Comparison of ENCODE assay signal across 8 mouse cellular contexts in the genomic region with DNA sequence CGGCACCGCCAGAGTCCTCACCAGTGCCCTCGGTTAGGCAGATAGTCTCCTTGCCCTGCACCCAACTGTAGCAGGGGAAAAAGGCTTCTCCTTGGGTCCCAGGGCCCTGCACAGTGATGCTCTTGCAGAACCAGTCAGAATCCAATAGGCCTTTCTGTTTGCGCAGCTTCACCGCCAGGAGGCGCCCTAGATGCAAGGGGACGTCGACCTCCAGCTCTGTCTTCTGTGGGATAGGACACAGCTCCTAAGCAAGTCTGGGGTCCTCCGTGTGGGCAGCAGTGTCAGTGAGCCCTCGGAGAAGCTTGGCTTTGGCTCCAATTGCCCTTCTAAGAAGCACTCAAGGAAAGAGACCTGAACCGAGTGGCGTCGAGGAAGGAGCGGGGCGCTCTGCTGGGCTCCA. TPM values are rescaled to one million over a fixed set of nuclear protein-coding genes. Genes with fewer than 3 reads are reported as not detected.
DNase-seq lines count a peak whose midpoint lies in the region; ATAC-seq and TF ChIP-seq lines count a peak whose summit lies in the region.

No protein-coding gene starts in this region.

- no peak for TF ChIP-seq EP300 in heart, adult 2 months (IDR thresholded peaks at IDR 0.05; ENCODE audit: insufficient read depth, low read depth, low read length)

- TF ChIP-seq CTCF in heart, adult 2 months (IDR thresholded peaks at IDR 0.05): peak; percentile 75

- no peak overlapping the region for H3K9ac ChIP-seq in heart, adult 2 months (ENCODE audit: low read depth, low read length)
- H3K9ac ChIP-seq in intestine, embryonic 14.5 days (ENCODE audit: low read length): no peak overlapping the region
- no peak overlapping the region for H3K9ac ChIP-seq in liver, embryonic 13.5 days

- H3K36me3 ChIP-seq in heart, adult 2 months (ENCODE audit: control insufficient read depth, insufficient read depth, low read length): no peaks in the 10 kb centered on the region
- no peaks in the 10 kb centered on the region for H3K36me3 ChIP-seq in intestine, embryonic 14.5 days (ENCODE audit: control insufficient read depth, insufficient read depth, low read length)
- no peaks in the 10 kb centered on the region for H3K36me3 ChIP-seq in liver, embryonic 13.5 days

- no peak for TF ChIP-seq POLR2A in heart, adult 2 months (IDR thresholded peaks at IDR 0.05; ENCODE audit: insufficient read depth, low read depth, low read length)

- H3K4me2 ChIP-seq in intestine, embryonic 14.5 days (ENCODE audit: low read length): peak overlapping the region; percentile 18; the same call in 1 of the 2 replicates
- no peak overlapping the region; the same call in 1 of the 2 replicates for H3K4me2 ChIP-seq in liver, embryonic 13.5 days

- no peak overlapping the region for H3K4me3 ChIP-seq in heart, adult 2 months
- H3K4me3 ChIP-seq in intestine, embryonic 14.5 days (ENCODE audit: low read depth, low read length): peak overlapping the region; percentile 6; the same call in 1 of the 2 replicates
- H3K4me3 ChIP-seq in liver, embryonic 13.5 days (replicated peaks): no peak overlapping the region; the same call in 1 of the 2 replicates

- H3K27me3 ChIP-seq in heart, adult 2 months (ENCODE audit: control insufficient read depth, insufficient read depth, low read length): peaks cover 12% of the 10 kb centered on the region; the same call in 1 of the 2 replicates
- H3K27me3 ChIP-seq in intestine, embryonic 14.5 days (replicated peaks; ENCODE audit: control insufficient read depth, insufficient read depth, low read length): peaks cover 52% of the 10 kb centered on the region
- H3K27me3 ChIP-seq in liver, embryonic 13.5 days: peaks cover 66% of the 10 kb centered on the region

- peak; percentile 11 to 55 for DNase-seq in heart, adult 2 months
- DNase-seq in heart, adult 9 months (ENCODE audit: low spot score in 2 of 2): no peak
- DNase-seq in adrenal gland, adult 18-20 months (ENCODE audit: low spot score in 2 of 2): peak; percentile 51 to 67
- peak; percentile 80 for DNase-seq in intestine, embryonic 14.5 days (ENCODE audit: low spot score)
- peak; percentile 40 for DNase-seq in liver, embryonic 13.5 days
- DNase-seq in neural tube, embryonic 10.5 days (ENCODE audit: extremely low spot score, low spot score): peak; percentile 70
- DNase-seq in thymus, postnatal 36 days: peak; percentile 66

- intact Hi-C loops in heart, adult 2 months (cut with DNase I): no loop called here

- H3K9me3 ChIP-seq in intestine, embryonic 14.5 days (ENCODE audit: control insufficient read depth, low read length): no peaks in the 10 kb centered on the region
- H3K9me3 ChIP-seq in liver, embryonic 13.5 days (replicated peaks): no peaks in the 10 kb centered on the region

- H3K4me1 ChIP-seq in heart, adult 2 months (ENCODE audit: control insufficient read depth, insufficient read depth, low read length): no peaks in the 10 kb centered on the region
- no peaks in the 10 kb centered on the region for H3K4me1 ChIP-seq in intestine, embryonic 14.5 days (replicated peaks; ENCODE audit: control insufficient read depth, insufficient read depth, low read length)
- peaks cover 4% of the 10 kb centered on the region; the same call in 1 of the 2 replicates for H3K4me1 ChIP-seq in liver, embryonic 13.5 days (replicated peaks)

- no peaks in the 10 kb centered on the region for H3K79me2 ChIP-seq in heart, adult 2 months (replicated peaks; ENCODE audit: control insufficient read depth, insufficient read depth, low read length)

- 0 out of 2 replicates have a peak, but pooled peaks have one; percentile 43 for ATAC-seq in erythroid progenitor cell, adult 5-6 weeks (replicated peaks; ENCODE audit: low FRiP score, poor library complexity, severe bottlenecking)
- ATAC-seq in intestine, embryonic 14.5 days (replicated peaks; ENCODE audit: low FRiP score, low TSS enrichment, low read depth): no peak
- ATAC-seq in liver, embryonic 13.5 days (ENCODE audit: low read depth): no peak

- WGBS in heart, adult 2 months: 3% methylated on average over 15 of the region's 15 CpGs
- 6% methylated on average over 15 of the region's 15 CpGs for WGBS in intestine, embryonic 14.5 days
- WGBS in liver, embryonic 13.5 days (ENCODE audit: insufficient replicate concordance): 6% methylated on average over 15 of the region's 15 CpGs

- H3K27ac ChIP-seq in heart, adult 2 months: no peak overlapping the region
- H3K27ac ChIP-seq in intestine, embryonic 14.5 days (ENCODE audit: low read depth): no peak overlapping the region
- no peak overlapping the region for H3K27ac ChIP-seq in liver, embryonic 13.5 days

RNA-seq across cellular contexts. Expression of gene Alox12e, which starts 0.8 kb away (rescaled TPM):
- under 1 TPM in 1 of 2 experiments, not detected in 1; 0.16 TPM for total RNA-seq in heart, adult 2 months (2021)
- 0.10 TPM in 1 of 2 replicates, not detected in the other for polyA plus RNA-seq in heart, adult 2 months (2012; rRNA removed)
- not detected for total RNA-seq in adrenal gland, adult 18-20 months (2021)
- 0.42 TPM in 1 of 2 replicates, not detected in the other for total RNA-seq in erythroid progenitor cell, adult 5-6 weeks (2015; ENCODE audit: low replicate concordance)
- total RNA-seq in erythroid progenitor cell, adult 5-6 weeks (2017; ENCODE audit: low replicate concordance): not detected in 2 replicates
- 0.09 TPM in 1 of 2 replicates, not detected in the other for polyA plus RNA-seq in intestine, embryonic 14.5 days (2014; fragmentation: Nextera tagmentation; extraction: Ambion mirVana)
- polyA plus RNA-seq in liver, embryonic 13.5 days (2015; fragmentation: Nextera tagmentation; extraction: Ambion mirVana): 0.06 and 0.10 TPM in 2 replicates

RNA-seq across cellular contexts. Expression of gene Alox15, which starts 30.2 kb away (rescaled TPM):
- 10 to 100 TPM in 1 of 2 experiments, 1 to 10 TPM in 1; 5.5 to 13.7 TPM for total RNA-seq in heart, adult 2 months (2021)
- 1.5 and 2.9 TPM in 2 replicates for polyA plus RNA-seq in heart, adult 2 months (2012; rRNA removed)
- 1 to 10 TPM; 2.8 to 7.9 TPM for total RNA-seq in adrenal gland, adult 18-20 months (2021)
- 5.4 and 17.6 TPM in 2 replicates for total RNA-seq in erythroid progenitor cell, adult 5-6 weeks (2015; ENCODE audit: low replicate concordance)
- total RNA-seq in erythroid progenitor cell, adult 5-6 weeks (2017; ENCODE audit: low replicate concordance): 3.6 and 5.7 TPM in 2 replicates
- polyA plus RNA-seq in intestine, embryonic 14.5 days (2014; fragmentation: Nextera tagmentation; extraction: Ambion mirVana): 0.34 and 0.82 TPM in 2 replicates
- polyA plus RNA-seq in liver, embryonic 13.5 days (2015; fragmentation: Nextera tagmentation; extraction: Ambion mirVana): 1.1 TPM in 2 replicates

Comparison
In these comparisons a context has a peak if more than half of its experiments do, and no peak if none do; other contexts are left out.
1. DNase-seq: peak in heart, adult 2 months (2 of 2), adrenal gland, adult 18-20 months (2 of 2), intestine, embryonic 14.5 days (single experiment), liver, embryonic 13.5 days (single experiment), neural tube, embryonic 10.5 days (single experiment) and thymus, postnatal 36 days (2 of 2); none in heart, adult 9 months (0 of 2).